Mouse (Mus musculus): ENCODE results near the gene Rabgap1. TPM values are rescaled to one million over a fixed set of nuclear protein-coding genes. Genes with fewer than 3 reads are reported as not detected.

The Rabgap1 gene
- total RNA-seq, 2 experiments from 2014 or later, result 44.0 to 55.2 TPM

- DNase-seq (ENCODE audit: low spot score in 2 of 2), result no peak
These were observed 68.2 kb downstream of the Rabgap1 start for GRCm38 (mm10) chr2:37511134-37511901.

- no peak for DNase-seq (ENCODE audit: low spot score in 2 of 2)
These were observed 73.1 kb downstream of the Rabgap1 start, which contains the start of gene Gpr21 for GRCm38 (mm10) chr2:37516030-37516710. Gene Gpr21, plus strand, starts transcription at chr2:37516332.

- no peak for DNase-seq (ENCODE audit: low spot score in 2 of 2)
These were observed 73.9 kb downstream of the Rabgap1 start for GRCm38 (mm10) chr2:37516922-37517462.

- no peak for DNase-seq (ENCODE audit: low spot score in 2 of 2)
These were observed 75.6 kb downstream of the Rabgap1 start for GRCm38 (mm10) chr2:37518561-37519285.

- no peak for DNase-seq (ENCODE audit: low spot score in 2 of 2)
These were observed 76.2 kb downstream of the Rabgap1 start for GRCm38 (mm10) chr2:37519286-37519640.

- no peak for DNase-seq (ENCODE audit: low spot score in 2 of 2)
These were observed 84.5 kb downstream of the Rabgap1 start for GRCm38 (mm10) chr2:37527587-37527986.

- DNase-seq (ENCODE audit: low spot score in 2 of 2), result no peak
These were observed 86.3 kb downstream of the Rabgap1 start for GRCm38 (mm10) chr2:37529397-37529796.

GRCm38 (mm10) chr2:37530766-37531165, 87.7 kb downstream of the Rabgap1 start:
- no peak for DNase-seq (ENCODE audit: low spot score in 2 of 2)

- DNase-seq (ENCODE audit: low spot score in 2 of 2), result no peak
These were observed 88.6 kb downstream of the Rabgap1 start for GRCm38 (mm10) chr2:37531639-37532038.

- no peak for DNase-seq (ENCODE audit: low spot score in 2 of 2)
These were observed 106.4 kb downstream of the Rabgap1 start for GRCm38 (mm10) chr2:37549346-37550012.

- DNase-seq (ENCODE audit: low spot score in 2 of 2), result no peak
These were observed 113.3 kb downstream of the Rabgap1 start for GRCm38 (mm10) chr2:37556366-37556765.

GRCm38 (mm10) chr2:37565579-37565978, 122.5 kb downstream of the Rabgap1 start:
- DNase-seq (ENCODE audit: low spot score in 2 of 2), result no peak

- DNase-seq (ENCODE audit: low spot score in 2 of 2), result no peak
These were observed 123.0 kb downstream of the Rabgap1 start for GRCm38 (mm10) chr2:37566035-37566434.

- no peak for DNase-seq (ENCODE audit: low spot score in 2 of 2)
These were observed 126.8 kb downstream of the Rabgap1 start for GRCm38 (mm10) chr2:37569888-37570287.

- no peak for DNase-seq (ENCODE audit: low spot score in 2 of 2)
These were observed 127.6 kb downstream of the Rabgap1 start for GRCm38 (mm10) chr2:37570703-37571102.

GRCm38 (mm10) chr2:37572141-37572540, 129.1 kb downstream of the Rabgap1 start:
- no peak for DNase-seq (ENCODE audit: low spot score in 2 of 2)

- no peak for DNase-seq (ENCODE audit: low spot score in 2 of 2)
These were observed 133.6 kb downstream of the Rabgap1 start for GRCm38 (mm10) chr2:37576661-37577060.

- no peak for DNase-seq (ENCODE audit: low spot score in 2 of 2)
These were observed 135.1 kb downstream of the Rabgap1 start for GRCm38 (mm10) chr2:37578185-37578584.

- DNase-seq (ENCODE audit: low spot score in 2 of 2), result no peak
These were observed 144.8 kb downstream of the Rabgap1 start for GRCm38 (mm10) chr2:37587919-37588318.

Measured in gastrocnemius, postnatal 4 days (tissue).